Mouse (Mus musculus): ENCODE data around the gene H2-M11.

H2-M11 gene

GRCm38 (mm10) chr17:36546775-36547174, at the start of gene H2-M11:
Gene H2-M11 (plus strand): TSS chr17:36547075.
- no peak for DNase-seq (ENCODE audit: low read depth, low spot score)

- DNase-seq (ENCODE audit: low read depth, low spot score): no peak
Measured at GRCm38 (mm10) chr17:36500435-36500834, 46.4 kb upstream of the H2-M11 start.

- DNase-seq (ENCODE audit: low read depth, low spot score): no peak
Measured at GRCm38 (mm10) chr17:36503910-36504309, 43.0 kb upstream of the H2-M11 start.
